Mouse (Mus musculus) lung, embryonic 15.5 days (tissue): ENCODE results near the gene Thrb. TPM values are rescaled to one million over a fixed set of nuclear protein-coding genes. Genes with fewer than 3 reads are reported as not detected.

Experiments used
- ATAC-seq: fragments of 200-750 bp; cut with Nextera tagmentation; 2 replicates; pipeline ENCODE4 v1.8.0; 2017; ENCODE audit warnings: moderate number of reproducible peaks, borderline replicate concordance; ENCODE audit not compliant: low FRiP score, low TSS enrichment; ENCODE audit errors: extremely low read depth
- H3K27ac ChIP-seq: fragments of 300-500 bp; sonication (generic); 2 replicates; pipeline ENCODE4 v1.5.1; 2015; ENCODE audit warnings: moderate library complexity, mild to moderate bottlenecking, inconsistent platforms
- H3K27me3 ChIP-seq: fragments of 300-500 bp; sonication (generic); 2 replicates; pipeline ENCODE4 v1.6.1; 2015; ENCODE audit warnings: inconsistent platforms
- H3K36me3 ChIP-seq: fragments of 300-500 bp; sonication (generic); 2 replicates; pipeline ENCODE4 v1.6.1; 2015; ENCODE audit warnings: inconsistent platforms
- H3K4me1 ChIP-seq: fragments of 300-500 bp; sonication (generic); 2 replicates; pipeline ENCODE4 v1.6.1; 2015; ENCODE audit warnings: inconsistent platforms
- H3K4me2 ChIP-seq: fragments of 300-500 bp; sonication (generic); 2 replicates; pipeline ENCODE4 v1.6.1; 2015; ENCODE audit warnings: inconsistent platforms, mild to moderate bottlenecking, moderate library complexity
- H3K4me3 ChIP-seq: fragments of 300-500 bp; sonication (generic); 2 replicates; pipeline ENCODE4 v1.5.1; 2015; ENCODE audit warnings: mild to moderate bottlenecking, inconsistent platforms
- H3K9ac ChIP-seq: fragments of 300-500 bp; sonication (generic); 2 replicates; pipeline ENCODE4 v1.6.1; 2015; ENCODE audit warnings: inconsistent platforms
- H3K9me3 ChIP-seq: fragments of 300-500 bp; sonication (generic); 2 replicates; pipeline ENCODE4 v1.6.1; 2016; ENCODE audit warnings: inconsistent platforms
- WGBS: fragments of 180-500 bp; shearing (Covaris S2); methylation state at CpG from one replicate; pipeline ENCODE4 v1.1.7; 2015; 5-methylcytosine and 5-hydroxymethylcytosine counted together
- polyA plus RNA-seq: library from polyadenylated mRNA; unstranded; fragments of >200 nt; fragmentation: Nextera tagmentation; extraction: Ambion mirVana; gene quantifications from 2 replicates; pipeline ENCODE4 v1.2.1, GENCODE M21; 2015

Thrb gene
- polyA plus RNA-seq, 1 experiment from 2014 or later = 1.9 TPM

- Histone ChIP-seq H3K36me3 (no peaks in the 10 kb centered on the region), H3K4me1 (no peaks in the 10 kb centered on the region), H3K4me2 (no peak overlapping the region), H3K4me3 (no peak overlapping the region), H3K27me3 (no peaks in the 10 kb centered on the region), H3K9ac (no peak overlapping the region), H3K27ac (no peak overlapping the region), H3K9me3 (no peaks in the 10 kb centered on the region)
- 84% methylated on average over 3 of the region's 3 CpGs for WGBS
- ATAC-seq = no peak
Observed at GRCm38 (mm10) chr14:18020636-18021035, 360.6 kb downstream of the Thrb start.

- Histone ChIP-seq H3K9ac (no peak overlapping the region), H3K4me2 (no peak overlapping the region), H3K4me1 (no peaks in the 10 kb centered on the region), H3K4me3 (no peak overlapping the region), H3K27ac (no peak overlapping the region), H3K27me3 (no peaks in the 10 kb centered on the region), H3K36me3 (no peaks in the 10 kb centered on the region), H3K9me3 (no peaks in the 10 kb centered on the region)
- no peak for ATAC-seq
- 72% methylated on average over 2 of the region's 2 CpGs for WGBS
Observed at GRCm38 (mm10) chr14:18021726-18022125, 361.7 kb downstream of the Thrb start.

- H3K9ac ChIP-seq = no peak overlapping the region
- no peaks in the 10 kb centered on the region for H3K4me1 ChIP-seq
- H3K4me3 ChIP-seq = no peak overlapping the region
- no peaks in the 10 kb centered on the region for H3K9me3 ChIP-seq
- no peak overlapping the region for H3K4me2 ChIP-seq
- no peak overlapping the region for H3K27ac ChIP-seq
- no peak for ATAC-seq
- H3K36me3 ChIP-seq = no peaks in the 10 kb centered on the region
- no peaks in the 10 kb centered on the region for H3K27me3 ChIP-seq
Observed at GRCm38 (mm10) chr14:18022351-18022750, 362.3 kb downstream of the Thrb start.

- no peaks in the 10 kb centered on the region for H3K27me3 ChIP-seq
- ATAC-seq = no peak
- no peaks in the 10 kb centered on the region for H3K36me3 ChIP-seq
- H3K9ac ChIP-seq = no peak overlapping the region
- no peak overlapping the region for H3K4me3 ChIP-seq
- no peak overlapping the region for H3K4me2 ChIP-seq
- WGBS = 80% methylated on average over 1 of the region's 1 CpGs
- H3K27ac ChIP-seq = no peak overlapping the region
- no peaks in the 10 kb centered on the region for H3K4me1 ChIP-seq
- no peaks in the 10 kb centered on the region for H3K9me3 ChIP-seq
Observed at GRCm38 (mm10) chr14:18027867-18028266, 367.8 kb downstream of the Thrb start.

GRCm38 (mm10) chr14:18029181-18029932 lies 369.3 kb downstream of the Thrb start:
- Histone ChIP-seq H3K27ac (no peak overlapping the region), H3K4me1 (no peaks in the 10 kb centered on the region), H3K36me3 (no peaks in the 10 kb centered on the region), H3K4me3 (no peak overlapping the region), H3K4me2 (no peak overlapping the region), H3K9ac (no peak overlapping the region), H3K27me3 (no peaks in the 10 kb centered on the region), H3K9me3 (no peaks in the 10 kb centered on the region)
- ATAC-seq = no peak
- 59% methylated on average over 2 of the region's 2 CpGs for WGBS

- Histone ChIP-seq H3K27me3 (no peaks in the 10 kb centered on the region), H3K27ac (no peak overlapping the region), H3K4me2 (no peak overlapping the region), H3K4me3 (no peak overlapping the region), H3K4me1 (no peaks in the 10 kb centered on the region), H3K9ac (no peak overlapping the region), H3K36me3 (no peaks in the 10 kb centered on the region), H3K9me3 (no peaks in the 10 kb centered on the region)
- no peak for ATAC-seq
- 75% methylated on average over 3 of the region's 3 CpGs for WGBS
Observed at GRCm38 (mm10) chr14:18031941-18032340, 371.9 kb downstream of the Thrb start.

- no peaks in the 10 kb centered on the region for H3K36me3 ChIP-seq
- H3K4me2 ChIP-seq = no peak overlapping the region
- H3K9me3 ChIP-seq = no peaks in the 10 kb centered on the region
- WGBS = 72% methylated on average over 5 of the region's 5 CpGs
- H3K4me1 ChIP-seq = no peaks in the 10 kb centered on the region
- ATAC-seq = no peak
- no peak overlapping the region for H3K9ac ChIP-seq
- no peak overlapping the region for H3K4me3 ChIP-seq
- no peak overlapping the region for H3K27ac ChIP-seq
- no peaks in the 10 kb centered on the region for H3K27me3 ChIP-seq
Observed at GRCm38 (mm10) chr14:18036573-18036972, 376.5 kb downstream of the Thrb start.

- Histone ChIP-seq H3K27ac (no peak overlapping the region), H3K36me3 (no peaks in the 10 kb centered on the region), H3K4me3 (no peak overlapping the region), H3K4me1 (no peaks in the 10 kb centered on the region), H3K9ac (no peak overlapping the region), H3K4me2 (no peak overlapping the region), H3K9me3 (no peaks in the 10 kb centered on the region), H3K27me3 (no peaks in the 10 kb centered on the region)
- no peak for ATAC-seq
- 62% methylated on average over 5 of the region's 5 CpGs for WGBS
Observed at GRCm38 (mm10) chr14:18062082-18062772, 402.2 kb downstream of the Thrb start.
